ENCODE assay signal across 8 mouse cellular contexts in the genomic region with DNA sequence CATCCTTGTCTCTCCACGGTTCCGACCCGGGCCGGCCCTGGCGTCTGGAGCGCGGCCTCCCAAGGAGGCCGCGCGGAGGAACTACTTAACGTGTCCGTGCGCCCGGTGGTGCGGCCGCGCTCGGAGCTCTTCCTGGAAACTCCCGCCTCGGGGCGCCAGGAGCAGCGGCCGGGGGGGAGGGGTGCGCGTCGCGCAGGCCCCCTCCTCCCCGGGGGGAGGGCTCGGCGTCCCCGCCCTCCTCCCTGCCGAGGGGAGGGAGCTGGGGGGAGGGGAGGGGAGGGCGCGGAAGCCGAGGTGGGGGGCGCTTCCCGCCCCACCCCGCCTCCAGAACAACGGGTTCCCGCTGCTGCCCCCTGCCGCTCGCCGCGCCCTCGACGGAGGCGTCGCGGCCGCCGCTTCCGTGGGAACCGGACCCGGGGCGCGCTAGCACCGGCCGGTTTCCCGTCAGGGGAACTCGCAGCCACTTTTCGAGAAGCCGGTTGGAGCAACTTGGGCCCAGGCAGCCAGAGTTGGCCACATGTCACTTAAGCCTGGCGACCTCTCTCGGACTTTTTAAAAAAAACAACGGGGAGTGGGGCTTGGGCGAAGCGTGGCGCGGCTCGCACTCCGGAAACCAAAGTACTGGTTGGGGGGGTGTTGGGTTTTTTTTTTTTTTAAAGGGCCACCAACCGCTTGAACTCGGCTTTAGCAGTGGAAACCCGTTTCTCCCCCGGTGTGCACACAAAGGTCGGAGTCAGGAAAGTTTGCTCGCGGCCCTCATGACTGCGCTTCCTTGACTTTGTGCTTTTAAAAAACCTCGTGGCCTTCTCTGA. TPM values are rescaled to one million over a fixed set of nuclear protein-coding genes. Genes with fewer than 3 reads are reported as not detected.
A peak's percentile ranks its signal among the peaks of the same experiment; 100 is the strongest.
DNase-seq lines count a peak whose midpoint lies in the region; ATAC-seq and TF ChIP-seq lines count a peak whose summit lies in the region.

No protein-coding gene starts in this region.

- 1% methylated on average over 75 of the region's 80 CpGs for WGBS in hindbrain, embryonic 10.5 days
- WGBS in lung, embryonic 16.5 days = under 1% methylated on average over 45 of the region's 80 CpGs
- under 1% methylated on average over 56 of the region's 80 CpGs for WGBS in thymus, adult 2 months

- H3K4me1 ChIP-seq in hindbrain, embryonic 10.5 days (replicated peaks) = peaks cover 41% of the 10 kb centered on the region
- peaks cover 17% of the 10 kb centered on the region for H3K4me1 ChIP-seq in lung, embryonic 16.5 days (replicated peaks; ENCODE audit: control insufficient read depth, insufficient read depth, low read length)
- peaks cover 12% of the 10 kb centered on the region for H3K4me1 ChIP-seq in thymus, adult 2 months (replicated peaks; ENCODE audit: control insufficient read depth, insufficient read depth, low read length)

- H3K36me3 ChIP-seq in hindbrain, embryonic 10.5 days = no peaks in the 10 kb centered on the region
- no peaks in the 10 kb centered on the region for H3K36me3 ChIP-seq in lung, embryonic 16.5 days (ENCODE audit: control insufficient read depth, insufficient read depth, low read length)
- no peaks in the 10 kb centered on the region for H3K36me3 ChIP-seq in thymus, adult 2 months (ENCODE audit: control insufficient read depth, insufficient read depth, low read length)

- peak; percentile 71 for ATAC-seq in lung, embryonic 16.5 days (ENCODE audit: low read depth)

- H3K9ac ChIP-seq in lung, embryonic 16.5 days (ENCODE audit: low read length) = peak overlapping the region; percentile 94

- no peaks in the 10 kb centered on the region for H3K9me3 ChIP-seq in hindbrain, embryonic 10.5 days
- no peaks in the 10 kb centered on the region for H3K9me3 ChIP-seq in lung, embryonic 16.5 days (ENCODE audit: control insufficient read depth, low read length)

- peak overlapping the region; percentile 67 for H3K4me3 ChIP-seq in hindbrain, embryonic 10.5 days
- peak overlapping the region; percentile 73 for H3K4me3 ChIP-seq in lung, embryonic 16.5 days (ENCODE audit: low read length)
- peak overlapping the region; percentile 65 for H3K4me3 ChIP-seq in thymus, adult 2 months (ENCODE audit: control insufficient read depth, insufficient read depth, low read length)

- peak overlapping the region; percentile 81 for H3K4me2 ChIP-seq in lung, embryonic 16.5 days (ENCODE audit: low read depth, low read length)

- H3K27ac ChIP-seq in hindbrain, embryonic 10.5 days = peak overlapping the region; percentile 100
- H3K27ac ChIP-seq in lung, embryonic 16.5 days (ENCODE audit: low read length) = peak overlapping the region; percentile 100
- H3K27ac ChIP-seq in thymus, adult 2 months (ENCODE audit: control insufficient read depth, insufficient read depth, low read length) = peak overlapping the region; percentile 93

- no peaks in the 10 kb centered on the region for H3K27me3 ChIP-seq in hindbrain, embryonic 10.5 days (ENCODE audit: insufficient read depth, poor library complexity, severe bottlenecking)
- H3K27me3 ChIP-seq in lung, embryonic 16.5 days (ENCODE audit: control insufficient read depth, insufficient read depth, low read depth, low read length) = no peaks in the 10 kb centered on the region
- no peaks in the 10 kb centered on the region for H3K27me3 ChIP-seq in thymus, adult 2 months (ENCODE audit: control insufficient read depth, insufficient read depth, low read length)

- peak; percentile 99 for DNase-seq in MN1 (ENCODE audit: low spot score)
- DNase-seq in cerebellum, adult 9-10 months = peak; percentile 69
- DNase-seq in frontal cortex, adult 2 months (ENCODE audit: extremely low spot score in 1 of 2, low spot score in 1 of 2) = peak; percentile 16 to 65
- DNase-seq in hindbrain, embryonic 10.5 days (ENCODE audit: low spot score) = peak; percentile 89
- peak; percentile 90 for DNase-seq in layer of hippocampus, adult 9-11 months
- DNase-seq in ovary, adult 18-20 months (ENCODE audit: low spot score) = peak; percentile 84
- DNase-seq in thymus, adult 2 months = peak; percentile 92

- peak; percentile 87 for TF ChIP-seq CTCF in thymus, adult 2 months (IDR thresholded peaks at IDR 0.05; ENCODE audit: borderline replicate concordance, control insufficient read depth, extremely low read depth, insufficient read depth, low read length, poor library complexity)

- TF ChIP-seq POLR2A in thymus, adult 2 months (IDR thresholded peaks at IDR 0.05; ENCODE audit: control insufficient read depth, extremely low read depth, insufficient read depth, low read length, poor library complexity) = peak; percentile 89; the same call in 1 of the 2 replicates

RNA-seq across cellular contexts. Expression of gene Arid1a, which starts 57.6 kb away (rescaled TPM):
- 57.0 and 57.7 TPM in 2 replicates for polyA plus RNA-seq in frontal cortex, adult 2 months (2012; rRNA removed)
- polyA plus RNA-seq in hindbrain, embryonic 10.5 days (2016; fragmentation: Nextera tagmentation; extraction: Ambion mirVana) = 36.0 and 37.5 TPM in 2 replicates
- 28.4 and 28.9 TPM in 2 replicates for polyA plus RNA-seq in lung, embryonic 16.5 days (2015; fragmentation: Nextera tagmentation; extraction: Ambion mirVana)
- polyA plus RNA-seq in thymus, adult 2 months (2012; rRNA removed) = 289 and 363 TPM in 2 replicates

Comparison
In these comparisons a context has a peak if more than half of its experiments do, and no peak if none do; other contexts are left out.
1. Peak in every context shown above with its lines: DNase-seq, ATAC-seq, H3K4me3 ChIP-seq and H3K27ac ChIP-seq.
2. DNase-seq: peak in every context shown above with its lines; median percentile 99 in MN1; 92 in thymus, adult 2 months; 90 in layer of hippocampus, adult 9-11 months; 89 in hindbrain, embryonic 10.5 days; 84 in ovary, adult 18-20 months; 69 in cerebellum, adult 9-10 months; 40 in frontal cortex, adult 2 months.